Mouse (Mus musculus) mature B cell (primary cell): ENCODE results near the gene Ccn1.

ENCODE experiments used
- in situ Hi-C: fragments of 300-500 bp; cut with MboI; formaldehyde crosslinking; loops from 2 replicates; pipeline ENCODE4 v1.14.3; 2019

The Ccn1 gene

GRCm38 (mm10) chr3:145619621-145620365, 30.0 kb downstream of the Ccn1 start:
- in situ Hi-C loops: no loop called here

- in situ Hi-C loops: no loop called here
Observed at GRCm38 (mm10) chr3:145618299-145618698, 31.5 kb downstream of the Ccn1 start.

- in situ Hi-C loops: no loop called here
Observed at GRCm38 (mm10) chr3:145614362-145615115, 35.2 kb downstream of the Ccn1 start.

- in situ Hi-C loops: no loop called here
Observed at GRCm38 (mm10) chr3:145613234-145613633, 36.5 kb downstream of the Ccn1 start.

GRCm38 (mm10) chr3:145612662-145613061, 37.1 kb downstream of the Ccn1 start:
- in situ Hi-C loops: no loop called here

GRCm38 (mm10) chr3:145608320-145608719, 41.5 kb downstream of the Ccn1 start:
- in situ Hi-C loops: no loop called here

- in situ Hi-C loops: no loop called here
Observed at GRCm38 (mm10) chr3:145605437-145606123, 44.2 kb downstream of the Ccn1 start.

GRCm38 (mm10) chr3:145602410-145603206, 47.2 kb downstream of the Ccn1 start:
- in situ Hi-C loops: no loop called here

GRCm38 (mm10) chr3:145601345-145601744, 48.4 kb downstream of the Ccn1 start:
- in situ Hi-C loops: no loop called here

GRCm38 (mm10) chr3:145600801-145601200, 49.0 kb downstream of the Ccn1 start:
- in situ Hi-C loops: no loop called here

- in situ Hi-C loops: loop anchor here (25.0 kb wide), 1 partner anchor 313 kb away; the partner anchor contains the start of gene Bcl10
Observed at GRCm38 (mm10) chr3:145599059-145599458, 50.7 kb downstream of the Ccn1 start.
